Mouse (Mus musculus) bone marrow macrophage, adult 2 months (primary cell): ENCODE data around the gene Ecsit.

ENCODE experiments used
- CTCF ChIP-seq: IDR thresholded peaks from 2 replicates; pipeline ENCODE4 v1.5.1; 2012; ENCODE audit warnings: low read depth, mild to moderate bottlenecking, low read length, moderate library complexity
- POLR2A ChIP-seq: IDR thresholded peaks from 2 replicates; pipeline ENCODE4 v1.6.1; 2012; ENCODE audit warnings: mild to moderate bottlenecking, low read depth, low read length, borderline replicate concordance

- TF ChIP-seq CTCF = no peak
- TF ChIP-seq POLR2A = no peak
Measured at GRCm38 (mm10) chr9:22047329-22047728, 37.9 kb downstream of the Ecsit start.
